Mouse (Mus musculus) cerebellum, adult 2 months (tissue): ENCODE results near the gene Foxp1. TPM values are rescaled to one million over a fixed set of nuclear protein-coding genes. Genes with fewer than 3 reads are reported as not detected.
A peak's percentile ranks its signal among the peaks of the same experiment; 100 is the strongest.

Experiments
- DNase-seq, 2 experiments: peaks; one replicate each; pipeline ENCODE4 v3.0.0; 2021
- H3K27ac ChIP-seq: fragments of 200-500 bp; 2 replicates; pipeline ENCODE4 v1.5.1; 2012; ENCODE audit warnings: low read length, control low read depth, inconsistent platforms; ENCODE audit not compliant: insufficient read depth
- H3K27me3 ChIP-seq: fragments of 200-500 bp; 2 replicates; pipeline ENCODE4 v1.6.1; 2012; ENCODE audit warnings: inconsistent platforms, mild to moderate bottlenecking, low read length, moderate library complexity; ENCODE audit not compliant: control insufficient read depth, insufficient read depth
- H3K4me1 ChIP-seq: fragments of 200-500 bp; 2 replicates; pipeline ENCODE4 v1.6.1; 2011; ENCODE audit warnings: low read length; ENCODE audit not compliant: control insufficient read depth, insufficient read depth
- H3K4me3 ChIP-seq: fragments of 200-500 bp; replicated peaks from 2 replicates; pipeline ENCODE3; 2011; ENCODE audit warnings: mild to moderate bottlenecking, low read depth, low read length, control low read depth; ENCODE audit not compliant: insufficient read depth
- CTCF ChIP-seq: fragments of 200-500 bp; IDR thresholded peaks from 2 replicates; pipeline ENCODE4 v1.5.1; 2011; ENCODE audit warnings: low read depth, mild to moderate bottlenecking, control low read depth, low read length, moderate library complexity, borderline replicate concordance; ENCODE audit not compliant: insufficient read depth
- POLR2A ChIP-seq: fragments of 200-500 bp; IDR thresholded peaks from 2 replicates; pipeline ENCODE4 v1.6.1; 2011; ENCODE audit warnings: low read length, control low read depth, borderline replicate concordance; ENCODE audit not compliant: insufficient read depth
- WGBS: fragments of 180-500 bp; shearing (Covaris S2); methylation state at CpG from one replicate; pipeline ENCODE4 v1.1.7; 2018; 5-methylcytosine and 5-hydroxymethylcytosine counted together
- polyA plus RNA-seq: library from polyadenylated mRNA; depleted of rRNA; stranded (reverse); fragments of >200 nt; gene quantifications from 2 replicates; pipeline ENCODE4 v1.2.3, GENCODE M21; 2012

Gene Foxp1
- polyA plus RNA-seq, 1 experiment = 21.0 TPM

DNA sequence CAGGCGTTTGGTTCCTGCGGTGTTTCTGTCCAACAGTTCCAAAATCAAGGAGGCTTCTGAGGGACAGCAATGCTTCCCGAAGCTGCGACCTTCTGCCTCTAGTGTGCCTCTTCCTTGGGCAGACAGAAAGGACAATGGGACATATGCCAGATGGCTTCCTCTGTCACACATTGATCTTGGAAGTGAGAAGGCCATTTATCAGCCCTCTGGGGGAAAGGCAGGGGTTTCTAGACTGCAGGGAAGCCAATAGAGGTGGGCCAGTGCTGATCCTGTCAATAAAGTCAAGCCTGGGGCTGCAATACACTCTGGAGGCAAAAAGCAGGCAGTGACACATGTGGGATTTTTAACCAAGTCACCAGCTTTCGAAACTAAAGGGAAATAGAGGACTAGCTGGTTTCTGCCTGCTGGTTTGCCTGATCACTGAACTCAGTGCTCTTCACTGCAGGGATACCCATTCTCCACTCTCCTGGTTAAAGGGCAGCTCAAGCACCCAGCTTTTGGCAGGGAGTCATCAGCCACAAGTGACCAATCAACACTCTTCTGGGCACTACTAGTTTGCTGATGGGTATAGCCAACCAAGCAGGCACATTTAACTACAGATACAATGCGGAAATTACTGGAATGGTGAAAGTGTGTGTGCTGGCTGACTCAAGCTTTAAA, 315.2 kb downstream of the Foxp1 start:
- TF ChIP-seq CTCF = no peak
- TF ChIP-seq POLR2A = no peak
- Histone ChIP-seq H3K4me1 (no peaks in the 10 kb centered on the region; the same call in 1 of the 2 replicates), H3K27ac (no peak overlapping the region), H3K4me3 (no peak overlapping the region), H3K27me3 (no peaks in the 10 kb centered on the region)
- 40% methylated on average over 6 of the region's 6 CpGs for WGBS
- DNase-seq = peak in 1 of 2 experiments; percentile 11

DNA sequence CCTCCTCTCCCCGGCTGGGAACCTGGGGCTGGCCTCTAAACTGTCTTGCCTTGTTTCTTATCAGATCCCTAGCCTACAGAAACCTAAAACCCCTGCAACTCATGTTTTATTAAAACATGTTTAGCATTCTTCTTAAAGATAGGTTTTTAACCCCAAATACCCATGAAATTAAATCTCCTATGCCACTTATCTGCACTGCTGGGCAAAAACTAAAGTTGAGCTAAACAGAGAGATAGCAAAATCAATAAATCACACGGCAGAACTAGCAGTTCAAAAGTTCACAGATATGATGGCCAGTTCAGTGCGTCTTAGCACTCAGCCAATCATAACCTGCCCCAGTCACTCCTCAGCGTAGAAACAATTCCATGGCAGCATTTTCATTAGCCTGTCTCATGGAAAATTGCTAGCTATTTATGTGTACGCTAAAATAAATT, 316.1 kb downstream of the Foxp1 start:
- TF ChIP-seq POLR2A (no peak), CTCF (no peak)
- no peak overlapping the region for H3K4me3 ChIP-seq
- H3K4me1 ChIP-seq = no peaks in the 10 kb centered on the region; the same call in 1 of the 2 replicates
- WGBS = 84% methylated on average over 5 of the region's 5 CpGs
- H3K27ac ChIP-seq = no peak overlapping the region
- DNase-seq = no peak
- no peaks in the 10 kb centered on the region for H3K27me3 ChIP-seq

DNA sequence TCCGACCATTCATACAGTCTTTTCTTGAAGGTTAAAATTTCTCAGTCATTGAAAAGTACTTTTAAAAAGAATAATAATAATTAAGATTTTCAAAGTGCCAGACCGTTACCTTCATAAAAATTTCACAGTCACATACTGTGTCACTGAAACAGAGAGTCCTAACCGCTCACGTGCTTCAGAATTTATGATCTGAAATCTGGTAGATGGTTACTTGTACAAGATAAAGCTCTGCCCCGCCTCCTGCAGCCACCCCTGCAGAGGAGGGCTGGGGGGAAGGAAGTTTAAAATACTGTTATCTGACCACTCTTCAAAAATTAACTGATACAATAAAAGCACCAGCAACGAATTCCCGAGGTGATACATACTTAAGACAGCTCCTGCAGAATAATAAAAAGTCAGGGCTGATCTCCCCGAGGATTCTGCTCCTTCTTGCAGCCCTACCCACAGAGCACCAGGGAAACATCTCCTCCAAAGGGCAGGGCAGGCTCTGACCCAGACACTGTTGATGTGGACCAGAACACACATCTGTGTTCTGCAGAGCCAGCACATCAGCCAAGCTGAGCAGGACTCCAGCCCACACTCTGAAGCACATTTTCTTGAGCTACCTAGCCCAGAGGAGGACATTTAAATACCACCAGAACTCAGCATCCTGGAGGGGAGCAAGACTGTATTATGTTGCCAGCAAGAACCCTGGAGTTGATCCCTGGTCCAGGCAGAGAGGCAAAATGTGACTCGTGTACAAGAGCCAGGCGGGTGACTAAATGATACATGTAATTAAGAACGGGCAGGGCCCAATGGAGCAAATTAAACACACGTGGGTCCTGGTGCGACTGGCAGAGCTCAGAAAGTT, 316.7 kb downstream of the Foxp1 start:
- DNase-seq = no peak
- Histone ChIP-seq H3K27ac (no peak overlapping the region), H3K27me3 (no peaks in the 10 kb centered on the region), H3K4me1 (peaks cover under 1% of the 10 kb centered on the region; the same call in 1 of the 2 replicates), H3K4me3 (no peak overlapping the region)
- TF ChIP-seq CTCF (no peak), POLR2A (no peak)
- 86% methylated on average over 13 of the region's 13 CpGs for WGBS

DNA sequence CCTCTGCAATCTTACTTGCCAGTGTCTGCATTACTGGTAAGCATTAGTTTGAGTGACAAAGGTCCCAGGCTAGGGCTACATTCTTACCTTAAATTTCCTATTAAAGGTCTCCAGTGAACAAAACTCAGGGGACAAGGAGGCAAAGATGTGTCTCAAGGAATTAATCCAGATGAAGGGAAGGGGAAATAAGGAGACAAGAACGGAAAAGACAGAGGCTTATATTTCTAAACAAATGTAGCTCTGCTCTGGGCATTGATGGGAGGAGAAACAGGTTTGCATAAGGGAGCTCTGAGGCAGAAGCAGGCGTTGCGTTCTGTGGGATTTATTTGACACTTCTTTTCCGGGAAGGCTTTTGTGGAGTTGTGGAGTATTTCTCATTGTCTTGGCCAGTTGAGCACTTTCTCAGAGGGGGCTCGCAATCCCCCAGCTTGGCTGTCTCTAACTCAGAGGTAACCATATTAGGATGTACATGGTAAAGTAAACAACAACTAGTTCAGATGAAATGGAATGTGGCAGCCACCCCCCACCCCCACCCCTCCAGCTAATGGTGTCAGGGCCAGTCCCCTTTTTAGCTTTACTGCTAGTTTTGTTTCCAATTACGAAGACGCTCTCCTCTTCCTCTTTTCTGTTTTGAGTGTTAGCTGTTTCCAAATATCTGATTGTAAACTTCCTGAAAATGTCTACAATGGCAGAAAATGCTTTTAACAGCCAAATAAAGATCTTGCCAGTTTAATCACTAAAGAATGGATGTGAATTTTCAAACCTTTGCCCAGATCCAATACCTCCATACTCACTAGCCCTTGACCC, 317.5 kb downstream of the Foxp1 start:
- no peak overlapping the region for H3K4me3 ChIP-seq

DNA sequence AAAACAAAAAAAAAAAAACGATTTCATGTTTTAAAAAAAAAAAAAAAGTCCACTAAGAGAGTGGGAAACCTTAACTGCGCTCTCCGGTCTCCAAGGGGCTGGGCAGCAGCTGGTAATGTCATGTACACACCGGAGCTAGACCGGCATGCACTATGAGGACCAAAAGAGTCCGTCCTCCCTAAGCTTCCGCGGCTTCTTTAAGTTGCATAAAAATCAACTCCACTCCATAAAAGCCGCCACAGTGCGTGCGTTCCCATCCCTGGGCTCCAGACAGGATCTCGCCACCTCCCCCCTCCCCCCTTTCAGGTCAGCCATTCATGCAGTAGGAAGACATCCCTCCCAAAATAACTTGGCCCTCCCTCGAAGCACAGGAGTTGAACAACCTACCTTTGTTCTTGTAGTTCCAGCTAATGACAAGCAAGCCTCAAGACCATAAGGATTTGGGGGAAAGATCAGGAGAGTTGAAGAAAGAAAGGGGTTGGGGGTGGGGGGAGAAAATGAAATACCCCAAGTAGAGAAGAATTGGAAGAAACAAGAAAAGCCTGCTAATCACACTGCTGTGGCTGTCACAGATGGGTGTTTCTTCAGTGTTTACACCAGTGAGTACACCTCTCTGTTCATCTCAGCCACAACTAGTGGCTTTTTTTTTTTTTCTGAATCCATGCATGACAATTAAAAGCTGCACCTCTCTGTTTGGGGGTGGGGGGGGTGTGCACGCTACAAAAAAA, 318.3 kb downstream of the Foxp1 start:
- no peaks in the 10 kb centered on the region for H3K27me3 ChIP-seq
- H3K4me1 ChIP-seq = peaks cover 2% of the 10 kb centered on the region; the same call in 1 of the 2 replicates
- TF ChIP-seq POLR2A = no peak
- no peak for TF ChIP-seq CTCF
- WGBS = 57% methylated on average over 14 of the region's 14 CpGs
- no peak overlapping the region for H3K4me3 ChIP-seq
- no peak for DNase-seq
- H3K27ac ChIP-seq = no peak overlapping the region

More for the DNA sequence above, 317.5 kb downstream of the Foxp1 start:
- DNase-seq = no peak
- Histone ChIP-seq H3K27ac (no peak overlapping the region), H3K4me1 (peaks cover 2% of the 10 kb centered on the region; the same call in 1 of the 2 replicates), H3K27me3 (no peaks in the 10 kb centered on the region)
- TF ChIP-seq CTCF (no peak), POLR2A (no peak)
- WGBS = 91% methylated on average over 7 of the region's 7 CpGs

DNA sequence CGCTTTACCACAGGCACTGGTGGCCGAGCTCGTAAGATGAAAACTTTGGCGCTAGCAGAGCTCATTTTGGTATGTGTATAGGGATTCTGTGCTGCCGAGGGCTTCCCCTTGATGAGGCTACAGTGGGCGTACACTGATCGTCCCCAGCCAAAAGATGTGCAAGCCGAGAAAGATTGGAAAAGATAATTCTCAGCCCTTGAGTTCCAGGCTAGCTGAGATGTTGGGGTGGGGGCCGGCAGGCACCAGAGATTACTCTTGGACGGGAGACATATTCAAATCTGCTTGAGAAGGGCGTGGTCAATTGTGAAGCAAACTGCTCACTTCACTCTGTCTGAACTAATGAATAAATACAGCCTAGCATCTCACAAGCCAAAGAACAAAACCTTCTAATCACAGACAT, 319.3 kb downstream of the Foxp1 start:
- H3K27ac ChIP-seq = no peak overlapping the region
- 78% methylated on average over 11 of the region's 11 CpGs for WGBS
- H3K4me1 ChIP-seq = peaks cover 2% of the 10 kb centered on the region; the same call in 1 of the 2 replicates

DNA sequence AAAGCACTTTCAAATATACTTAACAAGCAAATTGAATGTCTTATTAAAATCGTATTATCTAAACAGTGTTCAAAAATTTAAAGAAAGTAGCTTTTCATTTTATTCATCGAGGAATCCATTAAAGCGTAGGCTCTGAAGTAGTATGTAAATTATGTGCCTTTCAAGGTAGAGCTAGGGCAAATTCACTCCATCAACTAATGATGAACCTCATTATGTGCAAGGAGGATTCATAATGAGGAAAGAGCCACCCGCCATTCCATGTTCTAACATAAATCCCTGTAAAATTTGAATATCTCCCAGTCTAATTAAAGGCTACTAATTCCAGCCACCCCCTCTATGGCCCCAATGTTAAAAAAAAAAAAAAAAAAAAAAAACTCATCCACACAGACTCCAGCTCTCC, 319.7 kb downstream of the Foxp1 start:
- TF ChIP-seq POLR2A = no peak
- TF ChIP-seq CTCF = no peak
- H3K4me1 ChIP-seq = peaks cover 2% of the 10 kb centered on the region; the same call in 1 of the 2 replicates
- 97% methylated on average over 4 of the region's 4 CpGs for WGBS
- H3K4me3 ChIP-seq = no peak overlapping the region
- no peak for DNase-seq
- H3K27me3 ChIP-seq = no peaks in the 10 kb centered on the region
- H3K27ac ChIP-seq = no peak overlapping the region

More for the DNA sequence above, 319.3 kb downstream of the Foxp1 start:
- Histone ChIP-seq H3K27me3 (no peaks in the 10 kb centered on the region), H3K4me3 (no peak overlapping the region)
- TF ChIP-seq CTCF = no peak
- TF ChIP-seq POLR2A = no peak
- no peak for DNase-seq
